Mouse (Mus musculus): ENCODE results near the gene Snrk. TPM values are rescaled to one million over a fixed set of nuclear protein-coding genes. Genes with fewer than 3 reads are reported as not detected.

The Snrk gene
- polyA plus RNA-seq, 1 experiment from 2014 or later, result 31.3 TPM

DNA sequence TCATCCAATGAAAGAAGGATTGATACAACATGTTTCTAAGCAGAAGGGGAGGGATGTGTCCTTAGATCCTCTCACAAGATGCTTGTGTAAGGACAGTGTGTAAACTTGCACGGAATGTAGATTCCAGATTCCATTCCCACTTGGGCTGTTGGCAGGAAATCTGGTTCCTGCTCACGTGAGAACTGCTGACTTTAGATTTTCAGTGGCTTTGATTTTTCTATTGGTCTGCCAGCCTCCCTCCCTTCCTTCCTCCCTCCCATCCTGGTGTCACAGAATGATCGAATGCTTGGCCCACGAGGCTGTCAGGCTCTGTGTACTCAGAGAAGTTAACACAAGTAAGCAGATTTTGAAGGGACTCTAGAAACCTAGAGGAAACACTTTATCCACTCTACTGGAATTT, 32.9 kb upstream of the Snrk start:
- Histone ChIP-seq H3K27me3 (ENCODE audit: control insufficient read depth, insufficient read depth, low read length) (no peaks in the 10 kb centered on the region), H3K4me2 (ENCODE audit: low read length) (no peak overlapping the region), H3K9me3 (ENCODE audit: control insufficient read depth, low read length) (no peaks in the 10 kb centered on the region), H3K36me3 (ENCODE audit: control insufficient read depth, insufficient read depth, low read length) (no peaks in the 10 kb centered on the region), H3K4me3 (ENCODE audit: control insufficient read depth in 1 of 2, insufficient read depth in 1 of 2, low read depth in 1 of 2, low read length in 2 of 2) (no peak overlapping the region), H3K4me1 (ENCODE audit: control insufficient read depth in 2 of 2, insufficient read depth in 2 of 2, low read length in 2 of 2) (peaks cover 0 to 12% of the 10 kb centered on the region in 2 experiments; a peak in 3 of 4 replicates), H3K9ac (ENCODE audit: low read length) (no peak overlapping the region), H3K27ac (replicated peaks in 1 of 2; ENCODE audit: control insufficient read depth in 1 of 2, insufficient read depth in 1 of 2, low read depth in 2 of 2, low read length in 2 of 2) (peak overlapping the region in 1 of 2 experiments; percentile 77; a peak in 2 of 4 replicates)
- 24% methylated on average over 4 of the region's 4 CpGs for WGBS
- ATAC-seq (ENCODE audit: insufficient number of reproducible peaks, insufficient read depth, low FRiP score, low read depth), result peak; percentile 43

GRCm38 (mm10) chr9:122084636-122085035, 32.4 kb upstream of the Snrk start:
- Histone ChIP-seq H3K4me2 (ENCODE audit: low read length) (no peak overlapping the region), H3K9me3 (ENCODE audit: control insufficient read depth, low read length) (no peaks in the 10 kb centered on the region), H3K36me3 (ENCODE audit: control insufficient read depth, insufficient read depth, low read length) (no peaks in the 10 kb centered on the region), H3K4me3 (ENCODE audit: control insufficient read depth in 1 of 2, insufficient read depth in 1 of 2, low read depth in 1 of 2, low read length in 2 of 2) (no peak overlapping the region), H3K9ac (ENCODE audit: low read length) (no peak overlapping the region), H3K27ac (replicated peaks in 1 of 2; ENCODE audit: control insufficient read depth in 1 of 2, insufficient read depth in 1 of 2, low read depth in 2 of 2, low read length in 2 of 2) (peak overlapping the region; percentile 57 to 77; a peak in 3 of 4 replicates), H3K27me3 (ENCODE audit: control insufficient read depth, insufficient read depth, low read length) (no peaks in the 10 kb centered on the region), H3K4me1 (ENCODE audit: control insufficient read depth in 2 of 2, insufficient read depth in 2 of 2, low read length in 2 of 2) (peaks cover 0 to 11% of the 10 kb centered on the region in 2 experiments; a peak in 2 of 4 replicates)
- WGBS, result 71% methylated on average over 4 of the region's 4 CpGs
- no peak for ATAC-seq (ENCODE audit: insufficient number of reproducible peaks, insufficient read depth, low FRiP score, low read depth)

GRCm38 (mm10) chr9:122085055-122085454, 32.0 kb upstream of the Snrk start:
- H3K27ac ChIP-seq (replicated peaks in 1 of 2; ENCODE audit: control insufficient read depth in 1 of 2, insufficient read depth in 1 of 2, low read depth in 2 of 2, low read length in 2 of 2), result peak overlapping the region; percentile 57 to 77
- H3K4me3 ChIP-seq (ENCODE audit: control insufficient read depth in 1 of 2, insufficient read depth in 1 of 2, low read depth in 1 of 2, low read length in 2 of 2), result no peak overlapping the region
- no peaks in the 10 kb centered on the region for H3K9me3 ChIP-seq (ENCODE audit: control insufficient read depth, low read length)
- no peaks in the 10 kb centered on the region for H3K27me3 ChIP-seq (ENCODE audit: control insufficient read depth, insufficient read depth, low read length)
- 38% methylated on average over 6 of the region's 6 CpGs for WGBS
- ATAC-seq (ENCODE audit: insufficient number of reproducible peaks, insufficient read depth, low FRiP score, low read depth), result peak; percentile 31; the same call in 1 of the 2 replicates
- no peaks in the 10 kb centered on the region for H3K36me3 ChIP-seq (ENCODE audit: control insufficient read depth, insufficient read depth, low read length)
- no peak overlapping the region for H3K4me2 ChIP-seq (ENCODE audit: low read length)
- H3K4me1 ChIP-seq (ENCODE audit: control insufficient read depth in 2 of 2, insufficient read depth in 2 of 2, low read length in 2 of 2), result peaks cover 0 to 11% of the 10 kb centered on the region in 2 experiments; a peak in 2 of 4 replicates
- H3K9ac ChIP-seq (ENCODE audit: low read length), result no peak overlapping the region

DNA sequence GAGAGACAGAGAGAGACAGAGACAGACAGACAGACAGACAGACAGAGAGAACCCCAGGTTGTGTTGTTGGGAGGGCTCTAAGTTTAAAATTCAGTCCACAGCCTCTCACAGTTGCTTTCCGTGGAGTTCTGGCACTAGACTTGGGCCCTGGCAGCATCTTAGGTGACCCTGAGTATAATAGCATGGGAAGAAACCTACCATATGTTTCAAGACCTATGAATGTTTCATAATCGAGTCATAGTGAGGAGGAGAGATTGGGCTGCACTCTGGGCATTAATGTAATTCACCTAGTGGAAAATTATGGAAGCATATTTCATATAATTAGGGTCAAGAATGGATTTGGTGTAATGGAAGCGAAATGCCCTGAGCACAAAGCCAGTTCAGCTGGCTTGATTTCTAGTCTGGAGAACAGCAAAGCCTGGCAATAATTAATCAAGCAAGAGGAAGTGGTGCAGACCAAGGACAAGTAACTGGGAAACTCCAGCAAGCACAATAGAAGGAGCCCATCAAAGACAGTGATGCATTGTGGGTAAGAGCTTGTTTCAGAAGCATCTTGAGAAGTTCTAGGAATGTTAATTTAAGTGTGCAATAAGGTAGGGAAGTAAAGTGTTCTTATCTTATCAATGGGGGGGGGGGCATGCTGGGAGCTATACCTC, 31.4 kb upstream of the Snrk start:
- no peak for ATAC-seq (ENCODE audit: insufficient number of reproducible peaks, insufficient read depth, low FRiP score, low read depth)

DNA sequence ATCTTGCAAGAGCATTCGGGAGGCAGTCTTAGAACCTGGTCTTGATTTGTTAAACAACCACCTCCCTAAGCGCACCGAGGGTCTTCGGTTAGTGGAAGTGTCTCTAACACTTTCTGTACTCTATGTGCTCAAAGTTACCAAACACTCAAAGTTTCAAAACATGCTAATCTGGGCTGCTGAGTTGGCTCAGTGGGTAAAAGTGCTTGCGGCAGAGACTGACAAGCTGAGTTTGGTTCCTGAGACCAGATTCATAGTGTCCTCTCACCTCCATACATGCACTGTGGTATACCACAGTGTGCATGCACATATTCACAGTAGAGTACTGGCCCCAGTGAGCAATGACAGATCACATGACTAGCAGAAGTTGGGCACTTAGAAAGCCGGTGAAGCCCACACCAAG, 30.0 kb upstream of the Snrk start:
- no peak overlapping the region for H3K9ac ChIP-seq (ENCODE audit: low read length)
- peaks cover 2 to 11% of the 10 kb centered on the region in 2 experiments; a peak in 2 of 4 replicates for H3K4me1 ChIP-seq (ENCODE audit: control insufficient read depth in 2 of 2, insufficient read depth in 2 of 2, low read length in 2 of 2)
- H3K27me3 ChIP-seq (ENCODE audit: control insufficient read depth, insufficient read depth, low read length), result no peaks in the 10 kb centered on the region
- H3K9me3 ChIP-seq (ENCODE audit: control insufficient read depth, low read length), result no peaks in the 10 kb centered on the region
- no peaks in the 10 kb centered on the region for H3K36me3 ChIP-seq (ENCODE audit: control insufficient read depth, insufficient read depth, low read length)
- 84% methylated on average over 6 of the region's 6 CpGs for WGBS
- no peak overlapping the region for H3K4me3 ChIP-seq (ENCODE audit: control insufficient read depth in 1 of 2, insufficient read depth in 1 of 2, low read depth in 1 of 2, low read length in 2 of 2)
- no peak for ATAC-seq (ENCODE audit: insufficient number of reproducible peaks, insufficient read depth, low FRiP score, low read depth)
- no peak overlapping the region for H3K27ac ChIP-seq (replicated peaks in 1 of 2; ENCODE audit: control insufficient read depth in 1 of 2, insufficient read depth in 1 of 2, low read depth in 2 of 2, low read length in 2 of 2)
- no peak overlapping the region for H3K4me2 ChIP-seq (ENCODE audit: low read length)

More for the DNA sequence above, 31.4 kb upstream of the Snrk start:
- Histone ChIP-seq H3K4me1 (ENCODE audit: control insufficient read depth in 2 of 2, insufficient read depth in 2 of 2, low read length in 2 of 2) (peaks cover 0 to 11% of the 10 kb centered on the region in 2 experiments; a peak in 2 of 4 replicates), H3K4me3 (ENCODE audit: control insufficient read depth in 1 of 2, insufficient read depth in 1 of 2, low read depth in 1 of 2, low read length in 2 of 2) (no peak overlapping the region), H3K9ac (ENCODE audit: low read length) (no peak overlapping the region), H3K27me3 (ENCODE audit: control insufficient read depth, insufficient read depth, low read length) (no peaks in the 10 kb centered on the region), H3K36me3 (ENCODE audit: control insufficient read depth, insufficient read depth, low read length) (no peaks in the 10 kb centered on the region), H3K27ac (replicated peaks in 1 of 2; ENCODE audit: control insufficient read depth in 1 of 2, insufficient read depth in 1 of 2, low read depth in 2 of 2, low read length in 2 of 2) (peak overlapping the region; percentile 56 to 61), H3K4me2 (ENCODE audit: low read length) (no peak overlapping the region), H3K9me3 (ENCODE audit: control insufficient read depth, low read length) (no peaks in the 10 kb centered on the region)
- 69% methylated on average over 3 of the region's 3 CpGs for WGBS

GRCm38 (mm10) chr9:122091171-122091570, 25.9 kb upstream of the Snrk start:
- ATAC-seq (ENCODE audit: insufficient number of reproducible peaks, insufficient read depth, low FRiP score, low read depth), result no peak
- Histone ChIP-seq H3K27ac (replicated peaks in 1 of 2; ENCODE audit: control insufficient read depth in 1 of 2, insufficient read depth in 1 of 2, low read depth in 2 of 2, low read length in 2 of 2) (no peak overlapping the region), H3K36me3 (ENCODE audit: control insufficient read depth, insufficient read depth, low read length) (no peaks in the 10 kb centered on the region), H3K9ac (ENCODE audit: low read length) (no peak overlapping the region), H3K9me3 (ENCODE audit: control insufficient read depth, low read length) (no peaks in the 10 kb centered on the region), H3K4me1 (ENCODE audit: control insufficient read depth in 2 of 2, insufficient read depth in 2 of 2, low read length in 2 of 2) (peaks cover 0 to 2% of the 10 kb centered on the region in 2 experiments; a peak in 1 of 4 replicates), H3K4me3 (ENCODE audit: control insufficient read depth in 1 of 2, insufficient read depth in 1 of 2, low read depth in 1 of 2, low read length in 2 of 2) (no peak overlapping the region), H3K27me3 (ENCODE audit: control insufficient read depth, insufficient read depth, low read length) (no peaks in the 10 kb centered on the region), H3K4me2 (ENCODE audit: low read length) (no peak overlapping the region)
- 58% methylated on average over 7 of the region's 7 CpGs for WGBS

DNA sequence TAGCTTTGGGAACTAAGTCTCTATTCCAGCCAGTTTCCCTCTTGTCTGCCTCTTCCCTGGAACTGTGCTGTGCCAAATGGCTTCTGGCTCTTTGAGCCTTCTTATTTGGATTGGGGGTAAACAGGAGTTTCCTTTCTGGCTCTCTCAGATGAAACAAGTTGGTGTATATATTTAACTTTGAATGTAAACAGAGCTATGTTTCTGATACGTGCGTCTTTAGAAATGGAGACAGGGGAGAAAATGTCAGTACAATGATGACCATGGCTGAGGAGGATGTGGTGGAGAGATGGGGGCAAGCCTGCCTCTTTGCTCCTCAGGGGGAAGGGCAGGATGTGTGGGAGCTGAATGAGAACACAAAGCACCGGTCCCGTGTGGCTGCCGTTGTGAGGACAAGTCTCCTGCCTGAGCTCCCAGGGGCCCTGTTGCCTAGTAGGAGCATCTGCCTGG, 25.3 kb upstream of the Snrk start:
- 59% methylated on average over 5 of the region's 5 CpGs for WGBS

More for the DNA sequence above, 25.3 kb upstream of the Snrk start:
- H3K9me3 ChIP-seq (ENCODE audit: control insufficient read depth, low read length), result no peaks in the 10 kb centered on the region
- H3K4me3 ChIP-seq (ENCODE audit: control insufficient read depth in 1 of 2, insufficient read depth in 1 of 2, low read depth in 1 of 2, low read length in 2 of 2), result no peak overlapping the region
- no peak overlapping the region for H3K27ac ChIP-seq (replicated peaks in 1 of 2; ENCODE audit: control insufficient read depth in 1 of 2, insufficient read depth in 1 of 2, low read depth in 2 of 2, low read length in 2 of 2)
- H3K4me2 ChIP-seq (ENCODE audit: low read length), result no peak overlapping the region
- H3K4me1 ChIP-seq (ENCODE audit: control insufficient read depth in 2 of 2, insufficient read depth in 2 of 2, low read length in 2 of 2), result peaks cover 0 to 2% of the 10 kb centered on the region in 2 experiments; a peak in 1 of 4 replicates
- ATAC-seq (ENCODE audit: insufficient number of reproducible peaks, insufficient read depth, low FRiP score, low read depth), result no peak
- H3K36me3 ChIP-seq (ENCODE audit: control insufficient read depth, insufficient read depth, low read length), result no peaks in the 10 kb centered on the region
- no peak overlapping the region for H3K9ac ChIP-seq (ENCODE audit: low read length)
- H3K27me3 ChIP-seq (ENCODE audit: control insufficient read depth, insufficient read depth, low read length), result no peaks in the 10 kb centered on the region

All from heart, embryonic 14.5 days (tissue).